Mouse (Mus musculus) inflammation-experienced regulatory T-cells, adult 6 months (primary cell): ENCODE measurements around the gene Rgs18. TPM values are rescaled to one million over a fixed set of nuclear protein-coding genes. Genes with fewer than 3 reads are reported as not detected.

Experiments
- ATAC-seq: one replicate; pipeline ENCODE4 v1.8.0; 2017
- polyA plus RNA-seq, 3 experiments: library from polyadenylated mRNA; unstranded; fragments of 100-300 nt; shearing (Covaris generic); gene quantifications; one replicate each; pipeline ENCODE4 v1.2.1; 2017

Rgs18 gene
- under 1 TPM in 1 of 3 experiments, not detected in 2; 0.35 TPM for polyA plus RNA-seq

DNA sequence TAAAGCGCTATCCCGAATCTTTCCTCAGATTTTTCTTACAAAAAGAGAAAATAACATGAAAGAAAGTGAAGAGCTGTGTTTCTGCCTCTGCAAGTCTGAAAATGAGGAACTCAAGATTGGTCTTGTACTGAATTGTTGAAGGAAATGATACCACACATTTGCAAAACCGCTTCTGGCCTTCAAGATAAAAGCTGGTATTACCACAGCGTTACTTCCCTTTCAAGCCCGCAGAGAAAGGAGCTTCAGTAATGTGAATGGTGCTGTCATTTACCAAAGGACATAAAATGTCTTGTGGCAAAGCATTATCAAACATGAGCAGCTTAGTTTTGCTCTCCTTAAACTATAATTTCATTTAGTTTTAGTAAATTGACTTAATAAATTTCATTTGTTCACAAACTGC lies at the start of gene Rgs18:
Gene Rgs18 (minus strand): TSS at position 105 of the 400 bp plus-strand sequence.
- no peak for ATAC-seq

DNA sequence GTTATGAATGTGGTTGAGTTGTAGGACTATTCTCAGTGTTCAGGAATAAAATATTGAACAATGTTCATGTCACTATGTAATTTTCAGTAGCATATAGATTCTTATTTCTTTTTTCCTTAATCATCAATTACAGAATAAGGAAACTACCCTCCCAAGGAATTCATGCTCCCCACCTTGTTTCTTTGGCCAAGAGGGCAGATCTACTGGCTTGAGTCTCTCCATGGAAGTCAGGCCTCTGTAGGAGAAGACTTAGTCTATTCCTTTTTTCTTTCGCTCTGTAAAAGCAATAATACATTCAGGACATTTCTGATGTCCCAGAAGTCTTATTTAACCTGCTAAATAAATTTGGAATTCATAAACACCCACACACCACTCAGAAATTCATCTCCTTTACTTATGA lies 841 bp downstream of the Rgs18 start:
- no peak for ATAC-seq

- ATAC-seq, result no peak
These were observed 9.0 kb downstream of the Rgs18 start for GRCm38 (mm10) chr1:144766218-144766617.

DNA sequence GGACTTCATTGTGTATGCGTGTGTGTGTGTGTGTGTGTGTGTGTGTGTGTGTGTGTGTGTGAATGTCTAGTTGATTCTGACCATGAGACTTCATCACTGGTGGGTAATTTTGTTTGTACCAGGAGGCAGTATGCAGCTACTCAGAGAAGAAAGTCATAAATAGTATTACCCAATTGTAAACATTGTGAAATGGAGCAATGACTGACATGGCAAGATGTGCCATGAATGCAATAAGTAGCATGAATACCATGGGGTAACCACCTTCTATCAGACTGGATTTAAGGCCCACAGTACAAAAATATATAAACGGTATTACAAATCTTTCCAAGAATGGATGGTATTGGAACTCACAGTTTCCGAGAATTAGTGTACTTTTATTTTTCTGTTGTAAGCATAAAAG lies 14.4 kb downstream of the Rgs18 start:
- no peak for ATAC-seq

- ATAC-seq, result no peak
These were observed 24.5 kb downstream of the Rgs18 start for GRCm38 (mm10) chr1:144750763-144751162.

GRCm38 (mm10) chr1:144746182-144746581 lies 29.1 kb downstream of the Rgs18 start:
- no peak for ATAC-seq

GRCm38 (mm10) chr1:144737739-144738138 lies 37.5 kb downstream of the Rgs18 start:
- no peak for ATAC-seq

- ATAC-seq, result no peak
These were observed 54.5 kb downstream of the Rgs18 start for GRCm38 (mm10) chr1:144720736-144721135.

DNA sequence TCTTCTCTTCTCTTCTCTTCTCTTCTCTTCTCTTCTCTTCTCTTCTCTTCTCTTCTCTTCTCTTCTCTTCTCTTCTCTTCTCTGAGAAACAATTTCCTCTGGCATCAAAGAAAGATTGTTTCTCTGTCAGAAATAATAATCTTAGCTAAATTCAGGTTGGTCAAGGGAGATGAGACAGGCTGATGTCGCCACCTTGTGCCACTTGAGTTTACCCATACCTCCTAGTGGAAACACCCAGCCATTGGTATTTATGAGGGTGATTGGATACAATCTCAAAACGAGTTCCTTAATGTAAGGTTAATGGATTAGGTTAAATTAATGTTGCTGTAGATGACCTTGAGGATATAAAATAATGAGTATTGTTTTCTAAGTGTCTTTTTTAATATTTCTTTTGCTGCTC lies 70.9 kb downstream of the Rgs18 start:
- ATAC-seq, result no peak

Other genes starting within 250 kb of the Rgs18 start
- gene Rgs21, start 207.8 kb downstream of the Rgs18 start, polyA plus RNA-seq, result not detected